Mouse (Mus musculus) heart, adult 11 months (tissue): Measurements from ENCODE around the gene Sema4d.

Experiments used
- DNase-seq: peaks from one replicate; pipeline ENCODE4 v3.0.0; 2022

The Sema4d gene

GRCm38 (mm10) chr13:51725446-51725845 lies 68.1 kb downstream of the Sema4d start:
- no peak for DNase-seq

- no peak for DNase-seq
These were observed 69.0 kb downstream of the Sema4d start for GRCm38 (mm10) chr13:51724566-51724965.

- DNase-seq = no peak
These were observed 70.4 kb downstream of the Sema4d start for GRCm38 (mm10) chr13:51723114-51723513.

GRCm38 (mm10) chr13:51720556-51720955 lies 73.0 kb downstream of the Sema4d start:
- no peak for DNase-seq

GRCm38 (mm10) chr13:51719256-51719655 lies 74.3 kb downstream of the Sema4d start:
- no peak for DNase-seq

GRCm38 (mm10) chr13:51716350-51717263 lies 76.9 kb downstream of the Sema4d start:
- peak; percentile 97 for DNase-seq

- no peak for DNase-seq
These were observed 81.5 kb downstream of the Sema4d start for GRCm38 (mm10) chr13:51712022-51712421.

- no peak for DNase-seq
These were observed 82.8 kb downstream of the Sema4d start for GRCm38 (mm10) chr13:51710738-51711137.

- no peak for DNase-seq
These were observed 87.4 kb downstream of the Sema4d start for GRCm38 (mm10) chr13:51705882-51706854.

GRCm38 (mm10) chr13:51703893-51704292 lies 89.7 kb downstream of the Sema4d start:
- DNase-seq = no peak

- DNase-seq = no peak
These were observed 95.2 kb downstream of the Sema4d start for GRCm38 (mm10) chr13:51698318-51698717.

GRCm38 (mm10) chr13:51697897-51698296 lies 95.7 kb downstream of the Sema4d start:
- DNase-seq = no peak

- no peak for DNase-seq
These were observed 96.1 kb downstream of the Sema4d start for GRCm38 (mm10) chr13:51697455-51697854.

GRCm38 (mm10) chr13:51696481-51696880 lies 97.1 kb downstream of the Sema4d start:
- no peak for DNase-seq

GRCm38 (mm10) chr13:51688688-51689087 lies 104.9 kb downstream of the Sema4d start:
- no peak for DNase-seq

- DNase-seq = no peak
These were observed 106.6 kb downstream of the Sema4d start for GRCm38 (mm10) chr13:51686966-51687365.

- DNase-seq = no peak
These were observed 108.1 kb downstream of the Sema4d start for GRCm38 (mm10) chr13:51685290-51685966.

GRCm38 (mm10) chr13:51681634-51682033 lies 111.9 kb downstream of the Sema4d start:
- DNase-seq = no peak

GRCm38 (mm10) chr13:51681076-51681475 lies 112.5 kb downstream of the Sema4d start:
- DNase-seq = no peak

GRCm38 (mm10) chr13:51679332-51679731 lies 114.2 kb downstream of the Sema4d start:
- DNase-seq = no peak

GRCm38 (mm10) chr13:51678687-51679086 lies 114.9 kb downstream of the Sema4d start:
- no peak for DNase-seq

GRCm38 (mm10) chr13:51677630-51678185 lies 115.8 kb downstream of the Sema4d start:
- DNase-seq = no peak

GRCm38 (mm10) chr13:51677041-51677440 lies 116.5 kb downstream of the Sema4d start:
- no peak for DNase-seq
